In genomic region chr8:119798170-119798964, GRCm38 (mm10) we compare ENCODE assay signal across 7 mouse cellular contexts. TPM values are rescaled to one million over a fixed set of nuclear protein-coding genes. Genes with fewer than 3 reads are reported as not detected.
A peak's percentile ranks its signal among the peaks of the same experiment; 100 is the strongest.
DNase-seq lines count a peak whose midpoint lies in the region; ATAC-seq and TF ChIP-seq lines count a peak whose summit lies in the region.

No protein-coding gene starts in this region.

- peak; percentile 63 for ATAC-seq in intestine, embryonic 16.5 days
- peak; percentile 74 for ATAC-seq in limb, embryonic 11.5 days (ENCODE audit: insufficient number of reproducible peaks, low FRiP score, low TSS enrichment, low read depth)
- ATAC-seq in midbrain, embryonic 13.5 days: peak; percentile 80

- TF ChIP-seq CTCF in ES-Bruce4 (IDR thresholded peaks at IDR 0.05; ENCODE audit: low read depth, low read length): no peak
- no peak for TF ChIP-seq CTCF in spleen, adult 2 months (IDR thresholded peaks at IDR 0.05; ENCODE audit: extremely low read depth, insufficient read depth, insufficient read length, insufficient replicate concordance)

- 12% methylated on average over 15 of the region's 15 CpGs for WGBS in intestine, embryonic 16.5 days
- WGBS in limb, embryonic 11.5 days: 5% methylated on average over 15 of the region's 15 CpGs
- WGBS in midbrain, embryonic 13.5 days: 6% methylated on average over 15 of the region's 15 CpGs
- 8% methylated on average over 15 of the region's 15 CpGs for WGBS in spleen, adult 2 months

- H3K4me1 ChIP-seq in ES-Bruce4 (ENCODE audit: control insufficient read depth, insufficient read depth, low read length): peaks cover 2% of the 10 kb centered on the region
- H3K4me1 ChIP-seq in intestine, embryonic 16.5 days (ENCODE audit: control insufficient read depth, insufficient read depth, low read length): peaks cover 11% of the 10 kb centered on the region
- peaks cover 17% of the 10 kb centered on the region for H3K4me1 ChIP-seq in limb, embryonic 11.5 days (ENCODE audit: control insufficient read depth, insufficient read depth, low read length)
- H3K4me1 ChIP-seq in midbrain, embryonic 13.5 days (replicated peaks): peaks cover 39% of the 10 kb centered on the region
- H3K4me1 ChIP-seq in spleen, adult 2 months (ENCODE audit: control insufficient read depth, insufficient read depth, insufficient read length): peaks cover 9% of the 10 kb centered on the region; the same call in 1 of the 2 replicates

- peak overlapping the region; percentile 26; the same call in 1 of the 2 replicates for H3K4me2 ChIP-seq in intestine, embryonic 16.5 days (ENCODE audit: low read depth, low read length)
- H3K4me2 ChIP-seq in limb, embryonic 11.5 days (ENCODE audit: low read depth, severe bottlenecking): peak overlapping the region; percentile 43
- H3K4me2 ChIP-seq in midbrain, embryonic 13.5 days (replicated peaks): peak overlapping the region; percentile 41

- no peaks in the 10 kb centered on the region for H3K9me3 ChIP-seq in ES-Bruce4 (replicated peaks; ENCODE audit: control insufficient read depth, insufficient read depth, low read length, poor library complexity, severe bottlenecking)
- no peaks in the 10 kb centered on the region for H3K9me3 ChIP-seq in intestine, embryonic 16.5 days (ENCODE audit: control insufficient read depth, low read length)
- H3K9me3 ChIP-seq in limb, embryonic 11.5 days (ENCODE audit: control insufficient read depth, low read length): no peaks in the 10 kb centered on the region
- no peaks in the 10 kb centered on the region for H3K9me3 ChIP-seq in midbrain, embryonic 13.5 days

- TF ChIP-seq POLR2A in ES-Bruce4 (IDR thresholded peaks at IDR 0.05; ENCODE audit: insufficient read depth, low read length): no peak
- no peak for TF ChIP-seq POLR2A in spleen, adult 2 months (IDR thresholded peaks at IDR 0.05; ENCODE audit: low read depth, low read length)

- peak overlapping the region; percentile 38; the same call in 1 of the 2 replicates for H3K4me3 ChIP-seq in ES-Bruce4 (ENCODE audit: low read depth, low read length)
- no peak overlapping the region for H3K4me3 ChIP-seq in intestine, embryonic 16.5 days (ENCODE audit: low read length)
- H3K4me3 ChIP-seq in limb, embryonic 11.5 days (ENCODE audit: low read depth, low read length): 0 out of 2 replicates have a peak overlapping the region, but pooled peaks have one; percentile 8
- H3K4me3 ChIP-seq in midbrain, embryonic 13.5 days (replicated peaks): 0 out of 2 replicates have a peak overlapping the region, but pooled peaks have one; percentile 6
- peak overlapping the region; percentile 29; the same call in 1 of the 2 replicates for H3K4me3 ChIP-seq in spleen, adult 2 months (ENCODE audit: extremely low read depth, insufficient read depth, insufficient read length)

- no peaks in the 10 kb centered on the region for H3K36me3 ChIP-seq in ES-Bruce4 (ENCODE audit: control insufficient read depth, insufficient read depth, low read length, poor library complexity, severe bottlenecking)
- H3K36me3 ChIP-seq in intestine, embryonic 16.5 days (ENCODE audit: control insufficient read depth, insufficient read depth, low read length): no peaks in the 10 kb centered on the region
- H3K36me3 ChIP-seq in limb, embryonic 11.5 days (ENCODE audit: control insufficient read depth, insufficient read depth, low read length): no peaks in the 10 kb centered on the region
- no peaks in the 10 kb centered on the region for H3K36me3 ChIP-seq in midbrain, embryonic 13.5 days
- no peaks in the 10 kb centered on the region for H3K36me3 ChIP-seq in spleen, adult 2 months (ENCODE audit: control insufficient read depth, insufficient read depth, low read length)

- H3K9ac ChIP-seq in ES-Bruce4 (ENCODE audit: low read depth, poor library complexity, severe bottlenecking): no peak overlapping the region
- H3K9ac ChIP-seq in intestine, embryonic 16.5 days (ENCODE audit: low read depth, low read length): peak overlapping the region; percentile 34; the same call in 1 of the 2 replicates
- H3K9ac ChIP-seq in limb, embryonic 11.5 days (ENCODE audit: low read length): no peak overlapping the region
- H3K9ac ChIP-seq in midbrain, embryonic 13.5 days (replicated peaks): peak overlapping the region; percentile 42; the same call in 1 of the 2 replicates

- peak; percentile 23 for DNase-seq in adrenal gland, postnatal 25 days
- DNase-seq in frontal cortex, postnatal 14 days (ENCODE audit: low spot score in 2 of 2): peak; percentile 61 to 73
- DNase-seq in limb, embryonic 11.5 days (ENCODE audit: low spot score): peak; percentile 83
- peak in 1 of 2 experiments; percentile 81 for DNase-seq in spleen, adult 2 months (ENCODE audit: low read depth in 1 of 2, low spot score in 2 of 2)

- H3K27ac ChIP-seq in ES-Bruce4 (ENCODE audit: insufficient read depth, low read length): no peak overlapping the region
- no peak overlapping the region for H3K27ac ChIP-seq in intestine, embryonic 16.5 days (ENCODE audit: low read length)
- peak overlapping the region; percentile 75 for H3K27ac ChIP-seq in limb, embryonic 11.5 days (replicated peaks; ENCODE audit: low read depth, low read length)
- H3K27ac ChIP-seq in midbrain, embryonic 13.5 days: peak overlapping the region; percentile 83
- peak overlapping the region; percentile 30; the same call in 1 of the 2 replicates for H3K27ac ChIP-seq in spleen, adult 2 months (ENCODE audit: insufficient read depth, low read length)

- H3K27me3 ChIP-seq in ES-Bruce4 (ENCODE audit: control insufficient read depth, insufficient read depth, low read length, poor library complexity, severe bottlenecking): no peaks in the 10 kb centered on the region
- no peaks in the 10 kb centered on the region for H3K27me3 ChIP-seq in intestine, embryonic 16.5 days (replicated peaks; ENCODE audit: control insufficient read depth, insufficient read depth, low read length)
- H3K27me3 ChIP-seq in limb, embryonic 11.5 days (ENCODE audit: control insufficient read depth, insufficient read depth, low read length): no peaks in the 10 kb centered on the region
- no peaks in the 10 kb centered on the region for H3K27me3 ChIP-seq in midbrain, embryonic 13.5 days
- H3K27me3 ChIP-seq in spleen, adult 2 months (ENCODE audit: control insufficient read depth, insufficient read depth, low read length): no peaks in the 10 kb centered on the region

- TF ChIP-seq EP300 in ES-Bruce4 (IDR thresholded peaks at IDR 0.05; ENCODE audit: insufficient read depth, low read depth, low read length): no peak

RNA-seq across cellular contexts. Expression of gene Tldc1, which starts 20.2 kb away (rescaled TPM):
- polyA plus RNA-seq in ES-Bruce4 (2011; ENCODE audit: insufficient read depth, insufficient read length, low read depth, missing spikeins): 12.7 and 15.5 TPM in 2 replicates
- total RNA-seq in adrenal gland, postnatal 25 days (2021): 11.3 and 22.1 TPM in 2 replicates
- polyA plus RNA-seq in intestine, embryonic 16.5 days (2015; fragmentation: Nextera tagmentation; extraction: Ambion mirVana): 17.8 and 18.1 TPM in 2 replicates
- 7.0 and 10.3 TPM in 2 replicates for polyA plus RNA-seq in limb, embryonic 11.5 days (2014; fragmentation: Nextera tagmentation; extraction: Ambion mirVana)
- polyA plus RNA-seq in midbrain, embryonic 13.5 days (2015; fragmentation: Nextera tagmentation; extraction: Ambion mirVana): 10.9 and 11.0 TPM in 2 replicates
- 4.8 and 6.2 TPM in 2 replicates for polyA plus RNA-seq in spleen, adult 2 months (2012; rRNA removed)

RNA-seq across cellular contexts. Expression of gene Cotl1, which starts 42.0 kb away (rescaled TPM):
- 106 and 111 TPM in 2 replicates for polyA plus RNA-seq in ES-Bruce4 (2011; ENCODE audit: insufficient read depth, insufficient read length, low read depth, missing spikeins)
- 38.3 and 40.8 TPM in 2 replicates for total RNA-seq in adrenal gland, postnatal 25 days (2021)
- 248 and 262 TPM in 2 replicates for polyA plus RNA-seq in intestine, embryonic 16.5 days (2015; fragmentation: Nextera tagmentation; extraction: Ambion mirVana)
- 181 and 197 TPM in 2 replicates for polyA plus RNA-seq in limb, embryonic 11.5 days (2014; fragmentation: Nextera tagmentation; extraction: Ambion mirVana)
- 79.8 and 105 TPM in 2 replicates for polyA plus RNA-seq in midbrain, embryonic 13.5 days (2015; fragmentation: Nextera tagmentation; extraction: Ambion mirVana)
- polyA plus RNA-seq in spleen, adult 2 months (2012; rRNA removed): 606 and 770 TPM in 2 replicates

Comparison
In these comparisons a context has a peak if more than half of its experiments do, and no peak if none do; other contexts are left out.
1. H3K27ac ChIP-seq: peak in limb, embryonic 11.5 days (single experiment), midbrain, embryonic 13.5 days (single experiment) and spleen, adult 2 months (single experiment); none in ES-Bruce4 (single experiment) and intestine, embryonic 16.5 days (single experiment).
2. H3K9ac ChIP-seq: peak in intestine, embryonic 16.5 days (single experiment) and midbrain, embryonic 13.5 days (single experiment); none in ES-Bruce4 (single experiment) and limb, embryonic 11.5 days (single experiment).
3. Peak in every context shown above with its lines, with median percentiles within 50 percentile points of each other: ATAC-seq and H3K4me2 ChIP-seq.